Mouse (Mus musculus) kidney, embryonic 16.5 days (tissue): ENCODE results near the gene Tmem8. TPM values are rescaled to one million over a fixed set of nuclear protein-coding genes. Genes with fewer than 3 reads are reported as not detected.

Source experiments
- polyA plus RNA-seq: library from polyadenylated mRNA; unstranded; fragments of >200 nt; fragmentation: Nextera tagmentation; extraction: Ambion mirVana; gene quantifications from 2 replicates; pipeline ENCODE4 v1.2.1, GENCODE M21; 2015

Gene Tmem8
- polyA plus RNA-seq, 1 experiment from 2014 or later, result 7.1 TPM

Other genes with a start within 250 kb of the Tmem8 start
- 72.9 and 79.2 TPM in 2 replicates for gene Mcrip2, start 244.5 kb upstream of the Tmem8 start, polyA plus RNA-seq
- 100 and 102 TPM in 2 replicates for gene Mettl26, start 238.2 kb upstream of the Tmem8 start, polyA plus RNA-seq
- 0.71 and 1.0 TPM in 2 replicates for gene Wfikkn1, start 232.4 kb upstream of the Tmem8 start, polyA plus RNA-seq
- 33.5 and 33.7 TPM in 2 replicates for gene Rab40c, start 193.6 kb upstream of the Tmem8 start, polyA plus RNA-seq
- 85.8 and 95.9 TPM in 2 replicates for gene Pigq, start 168.4 kb upstream of the Tmem8 start, polyA plus RNA-seq
- gene Nhlrc4, start 168.3 kb upstream of the Tmem8 start, polyA plus RNA-seq, result 1.8 and 3.7 TPM in 2 replicates
- gene A930017K11Rik, start 160.7 kb upstream of the Tmem8 start, polyA plus RNA-seq, result 8.1 and 9.5 TPM in 2 replicates
- gene Capn15, start 127.5 kb upstream of the Tmem8 start, polyA plus RNA-seq, result 26.0 and 30.7 TPM in 2 replicates
- 30.7 and 41.0 TPM in 2 replicates for gene Rab11fip3, start 43.7 kb upstream of the Tmem8 start, polyA plus RNA-seq
- gene Decr2, start 23.0 kb upstream of the Tmem8 start, polyA plus RNA-seq, result 46.9 and 52.3 TPM in 2 replicates
- gene Nme4, start 17.7 kb upstream of the Tmem8 start, polyA plus RNA-seq, result 103 and 112 TPM in 2 replicates
- gene Mrpl28, start 10.2 kb downstream of the Tmem8 start, polyA plus RNA-seq, result 216 and 238 TPM in 2 replicates
- gene Axin1, start 25.4 kb downstream of the Tmem8 start, polyA plus RNA-seq, result 8.3 and 11.7 TPM in 2 replicates
- gene Pdia2, start 85.8 kb downstream of the Tmem8 start, polyA plus RNA-seq, result 0.52 and 0.89 TPM in 2 replicates
- 17.7 and 19.4 TPM in 2 replicates for gene Rgs11, start 89.7 kb downstream of the Tmem8 start, polyA plus RNA-seq
- gene Arhgdig, start 94.5 kb downstream of the Tmem8 start, polyA plus RNA-seq, result 6.4 TPM in 2 replicates
- 73.6 and 74.3 TPM in 2 replicates for gene Fam234a, start 130.9 kb downstream of the Tmem8 start, polyA plus RNA-seq
- 97.7 and 108 TPM in 2 replicates for gene Luc7l, start 139.6 kb downstream of the Tmem8 start, polyA plus RNA-seq